Mouse (Mus musculus) neural tube, embryonic 15.5 days (tissue): ENCODE measurements around the gene Srrm4. TPM values are rescaled to one million over a fixed set of nuclear protein-coding genes. Genes with fewer than 3 reads are reported as not detected.

Experiments used
- ATAC-seq: fragments of 200-750 bp; cut with Nextera tagmentation; 2 replicates; pipeline ENCODE4 v1.8.0; 2017; ENCODE audit warnings: mild to moderate bottlenecking, moderate TSS enrichment, moderate library complexity; ENCODE audit not compliant: low FRiP score
- H3K27ac ChIP-seq: fragments of 300-500 bp; sonication (generic); replicated peaks from 2 replicates; pipeline ENCODE4 v1.5.1; 2015; ENCODE audit warnings: mild to moderate bottlenecking, inconsistent platforms
- H3K27me3 ChIP-seq: fragments of 300-500 bp; sonication (generic); replicated peaks from 2 replicates; pipeline ENCODE4 v1.6.1; 2015; ENCODE audit warnings: inconsistent platforms
- H3K36me3 ChIP-seq: fragments of 300-500 bp; sonication (generic); 2 replicates; pipeline ENCODE4 v1.6.1; 2015; ENCODE audit warnings: inconsistent platforms
- H3K4me1 ChIP-seq: fragments of 300-500 bp; sonication (generic); 2 replicates; pipeline ENCODE4 v1.6.1; 2015; ENCODE audit warnings: inconsistent platforms
- H3K4me2 ChIP-seq: fragments of 300-500 bp; sonication (generic); 2 replicates; pipeline ENCODE4 v1.6.1; 2015; ENCODE audit warnings: inconsistent platforms, mild to moderate bottlenecking, moderate library complexity
- H3K4me3 ChIP-seq: fragments of 300-500 bp; sonication (generic); replicated peaks from 2 replicates; pipeline ENCODE4 v1.5.1; 2015; ENCODE audit warnings: mild to moderate bottlenecking, inconsistent platforms
- H3K9ac ChIP-seq: fragments of 300-500 bp; sonication (generic); replicated peaks from 2 replicates; pipeline ENCODE4 v1.6.1; 2015; ENCODE audit warnings: mild to moderate bottlenecking, inconsistent platforms
- H3K9me3 ChIP-seq: fragments of 300-500 bp; sonication (generic); replicated peaks from 2 replicates; pipeline ENCODE4 v1.6.1; 2016; ENCODE audit warnings: inconsistent platforms
- WGBS: fragments of 180-500 bp; shearing (Covaris S2); methylation state at CpG from one replicate; pipeline ENCODE4 v1.1.7; 2015; ENCODE audit warnings: mixed read lengths; 5-methylcytosine and 5-hydroxymethylcytosine counted together
- polyA plus RNA-seq: library from polyadenylated mRNA; unstranded; fragments of >200 nt; fragmentation: Nextera tagmentation; extraction: Ambion mirVana; gene quantifications from 2 replicates; pipeline ENCODE4 v1.2.1, GENCODE M21; 2015

Srrm4 gene
- polyA plus RNA-seq, 1 experiment from 2014 or later, result 15.6 TPM

DNA sequence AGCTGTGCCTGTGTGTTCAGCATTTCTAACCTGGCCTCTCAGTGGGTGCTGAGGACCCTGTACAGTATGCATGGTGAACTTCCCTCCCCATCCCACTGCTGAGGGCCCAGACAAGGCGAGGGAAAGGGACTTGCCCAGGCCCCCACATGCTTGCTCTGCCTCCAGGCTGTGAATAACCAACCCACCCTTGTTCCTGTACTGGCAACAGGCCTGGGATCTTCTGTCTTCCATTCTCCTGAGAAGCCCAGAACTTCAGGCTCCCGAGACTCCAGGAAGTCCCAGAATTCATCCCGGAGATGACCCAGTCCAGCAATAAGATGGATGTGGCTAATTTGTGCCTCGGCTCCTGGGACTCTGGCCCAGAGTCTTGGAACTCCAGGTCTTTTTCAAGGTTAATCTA is 105.5 kb downstream of the Srrm4 start:
- no peaks in the 10 kb centered on the region for H3K9me3 ChIP-seq
- 74% methylated on average over 4 of the region's 4 CpGs for WGBS
- no peak overlapping the region for H3K4me3 ChIP-seq
- no peak overlapping the region for H3K4me2 ChIP-seq
- peaks cover 36% of the 10 kb centered on the region for H3K4me1 ChIP-seq
- H3K36me3 ChIP-seq, result no peaks in the 10 kb centered on the region
- H3K27ac ChIP-seq, result no peak overlapping the region
- H3K9ac ChIP-seq, result no peak overlapping the region
- no peak for ATAC-seq
- H3K27me3 ChIP-seq, result no peaks in the 10 kb centered on the region

DNA sequence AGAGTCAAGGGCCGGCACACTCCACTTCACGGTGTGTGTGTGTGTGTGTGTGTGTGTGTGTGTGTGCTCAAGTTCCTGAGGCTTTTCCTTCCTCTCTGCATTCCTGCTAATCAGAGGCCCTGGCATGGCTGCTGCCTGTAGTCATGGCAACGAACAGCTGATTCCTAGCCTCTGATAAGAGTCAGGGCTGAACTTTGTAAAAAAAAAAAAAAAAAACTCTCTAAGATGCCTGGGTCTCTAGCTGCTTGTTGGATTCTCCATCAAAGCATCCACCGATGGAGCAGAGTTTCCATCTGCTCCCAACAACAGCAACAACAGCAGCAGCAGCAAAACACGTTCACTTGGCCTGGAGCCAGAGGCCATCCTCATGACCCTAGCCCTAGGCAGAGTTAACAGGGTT is 106.5 kb downstream of the Srrm4 start:
- Histone ChIP-seq H3K9ac (no peak overlapping the region), H3K4me3 (no peak overlapping the region), H3K9me3 (no peaks in the 10 kb centered on the region), H3K27ac (no peak overlapping the region), H3K4me1 (peaks cover 25% of the 10 kb centered on the region), H3K27me3 (no peaks in the 10 kb centered on the region), H3K4me2 (no peak overlapping the region), H3K36me3 (no peaks in the 10 kb centered on the region)
- peak; percentile 67; the same call in 1 of the 2 replicates for ATAC-seq
- 15% methylated on average over 5 of the region's 5 CpGs for WGBS

DNA sequence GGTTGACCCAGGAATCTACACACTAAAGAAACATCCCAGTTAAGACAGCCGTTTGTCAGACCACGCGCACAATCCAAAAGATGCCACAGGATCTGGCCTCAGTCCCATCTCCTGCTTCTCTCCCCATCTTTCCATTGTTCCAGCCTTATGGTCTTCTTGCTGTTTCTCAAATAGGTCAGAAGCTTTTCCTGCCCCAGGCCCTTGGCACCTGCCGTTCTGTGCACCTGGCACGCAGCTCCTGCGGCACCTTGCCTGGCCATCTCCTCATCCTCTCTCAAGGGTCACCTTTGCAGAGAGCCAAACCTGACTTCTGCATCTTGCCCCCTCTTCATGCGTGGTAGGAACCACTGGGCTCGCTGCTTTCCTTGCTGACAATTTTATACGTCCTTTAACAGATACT is 107.4 kb downstream of the Srrm4 start:
- no peak overlapping the region for H3K4me3 ChIP-seq
- H3K27me3 ChIP-seq, result no peaks in the 10 kb centered on the region
- H3K4me2 ChIP-seq, result no peak overlapping the region
- peaks cover 20% of the 10 kb centered on the region for H3K4me1 ChIP-seq
- no peak for ATAC-seq
- no peaks in the 10 kb centered on the region for H3K9me3 ChIP-seq
- H3K27ac ChIP-seq, result no peak overlapping the region
- no peak overlapping the region for H3K9ac ChIP-seq
- 88% methylated on average over 9 of the region's 9 CpGs for WGBS
- H3K36me3 ChIP-seq, result no peaks in the 10 kb centered on the region

DNA sequence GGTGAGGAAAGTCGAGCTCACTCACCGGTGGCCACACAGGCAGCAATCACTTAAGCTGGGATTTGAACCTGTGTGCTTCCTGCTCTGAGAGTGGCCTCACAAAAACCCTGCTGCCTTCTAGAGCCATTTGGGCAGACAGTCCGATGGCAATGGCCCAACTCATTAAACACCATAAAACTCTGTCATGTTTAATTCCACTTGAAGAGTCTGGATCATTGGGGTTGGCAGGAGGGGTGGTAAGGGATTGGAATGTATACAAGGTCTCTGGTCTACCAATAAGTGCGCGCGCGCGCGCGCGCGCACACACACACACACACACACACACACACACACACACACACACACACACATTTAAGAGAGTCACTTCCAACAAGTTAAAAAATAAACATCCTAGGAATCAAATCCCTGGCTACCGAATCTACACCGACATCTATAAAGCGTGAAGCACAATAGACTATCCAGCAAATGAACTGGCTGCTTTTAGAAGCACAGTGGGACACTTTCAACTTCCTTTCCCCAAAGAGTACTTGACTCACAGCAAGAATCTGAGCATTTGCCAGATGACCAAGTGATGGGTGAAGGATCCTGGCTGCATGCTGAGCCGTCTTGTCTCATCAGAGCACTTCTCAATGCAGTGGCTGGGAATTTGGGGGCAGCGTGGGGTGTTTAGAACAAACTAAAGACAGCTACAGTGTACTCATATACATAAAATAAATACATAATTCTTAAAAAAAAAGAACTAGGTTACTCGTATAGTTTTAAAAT is 112.8 kb downstream of the Srrm4 start:
- Histone ChIP-seq H3K9ac (no peak overlapping the region), H3K27me3 (no peaks in the 10 kb centered on the region; the same call in 1 of the 2 replicates), H3K4me2 (no peak overlapping the region), H3K4me3 (no peak overlapping the region), H3K4me1 (peaks cover 14% of the 10 kb centered on the region; the same call in 1 of the 2 replicates), H3K27ac (0 out of 2 replicates have a peak overlapping the region, but pooled peaks have one; percentile 5), H3K9me3 (no peaks in the 10 kb centered on the region), H3K36me3 (0 out of 2 replicates have a peak, but pooled peaks cover 7% of the 10 kb centered on the region)
- WGBS, result 76% methylated on average over 18 of the region's 18 CpGs
- ATAC-seq, result no peak

DNA sequence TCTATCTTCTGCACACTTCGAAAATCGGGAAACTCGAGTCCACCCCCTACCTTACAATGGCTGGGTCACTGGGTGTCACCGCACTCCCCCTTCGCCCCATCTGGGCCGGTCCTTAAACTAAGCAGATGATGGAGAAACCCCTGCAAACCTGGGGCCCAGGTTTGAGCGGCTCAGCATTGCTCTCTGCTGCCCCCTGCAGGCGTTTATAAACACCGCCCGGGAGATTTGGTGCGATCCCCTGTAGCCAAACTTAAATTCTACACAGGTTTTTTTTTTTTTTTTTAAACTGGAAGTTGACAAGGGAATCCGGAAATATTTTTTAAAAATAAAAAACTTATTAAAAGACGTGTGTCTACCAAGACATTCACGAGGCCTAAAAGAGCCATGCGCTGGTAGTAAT is 115.6 kb downstream of the Srrm4 start:
- Histone ChIP-seq H3K9me3 (no peaks in the 10 kb centered on the region), H3K4me2 (no peak overlapping the region), H3K9ac (no peak overlapping the region), H3K4me3 (no peak overlapping the region), H3K4me1 (peaks cover 12% of the 10 kb centered on the region; the same call in 1 of the 2 replicates), H3K27ac (no peak overlapping the region), H3K27me3 (no peaks in the 10 kb centered on the region; the same call in 1 of the 2 replicates), H3K36me3 (0 out of 2 replicates have a peak, but pooled peaks cover 10% of the 10 kb centered on the region)
- no peak for ATAC-seq
- WGBS, result 13% methylated on average over 15 of the region's 15 CpGs

DNA sequence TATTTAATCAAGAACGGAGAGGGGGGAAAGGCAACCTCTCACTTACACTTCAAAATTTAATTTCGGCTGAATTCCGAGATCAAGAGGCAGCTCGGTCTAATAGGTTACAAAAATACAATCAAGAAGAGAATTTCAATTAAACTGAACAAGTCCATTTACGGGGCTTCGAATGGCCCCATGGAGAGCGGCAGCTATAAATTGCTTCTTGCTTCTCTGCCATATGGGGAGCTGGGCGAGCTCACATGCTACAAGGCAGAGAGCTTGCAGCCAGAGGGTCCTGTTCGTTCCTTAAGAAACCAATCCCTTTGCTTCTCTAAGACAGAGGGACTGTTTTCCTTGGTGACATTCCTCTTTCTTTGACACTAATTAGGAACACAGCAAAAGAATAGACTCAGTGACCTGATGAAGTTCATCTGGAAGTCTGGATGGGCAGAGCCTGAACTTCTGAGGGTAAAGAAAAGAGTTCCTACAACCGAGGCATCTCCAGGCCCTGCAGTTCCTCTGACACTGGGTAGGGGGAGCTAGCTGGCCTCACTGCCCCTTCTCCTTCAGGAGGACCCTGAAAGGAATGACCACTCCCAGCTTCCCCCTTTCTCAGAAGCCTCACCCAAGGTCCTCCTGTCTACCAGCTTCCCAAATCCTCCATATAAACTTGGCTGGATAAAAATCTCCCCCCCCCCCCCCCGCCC is 130.1 kb downstream of the Srrm4 start:
- Histone ChIP-seq H3K27me3 (no peaks in the 10 kb centered on the region), H3K4me1 (peaks cover 20% of the 10 kb centered on the region), H3K27ac (peak overlapping the region; percentile 77), H3K9ac (no peak overlapping the region), H3K9me3 (peaks cover 15% of the 10 kb centered on the region), H3K36me3 (peaks cover 28% of the 10 kb centered on the region), H3K4me3 (no peak overlapping the region), H3K4me2 (0 out of 2 replicates have a peak overlapping the region, but pooled peaks have one; percentile 3)
- ATAC-seq, result peak; percentile 78
- WGBS, result 18% methylated on average over 11 of the region's 11 CpGs

DNA sequence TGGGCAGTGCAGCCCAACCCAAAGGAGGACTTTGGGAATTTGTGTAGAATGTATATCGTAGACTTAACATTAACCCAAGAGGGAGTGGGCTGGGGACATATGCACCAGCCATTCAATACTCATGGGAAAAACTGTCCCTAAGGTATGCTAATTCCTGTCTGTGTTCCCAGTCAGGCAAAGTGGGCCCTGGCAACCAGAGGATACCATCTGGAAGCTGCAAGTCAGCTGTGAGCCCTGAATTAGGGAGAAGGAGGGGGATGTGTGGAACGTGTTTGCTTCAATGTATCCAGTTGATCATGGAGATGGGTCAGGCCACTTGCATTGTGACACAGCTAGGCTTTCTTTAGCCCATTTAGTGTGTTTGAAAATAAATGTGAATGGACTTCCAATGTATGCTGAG is 131.6 kb downstream of the Srrm4 start:
- H3K4me3 ChIP-seq, result no peak overlapping the region
- 36% methylated on average over 2 of the region's 2 CpGs for WGBS
- H3K27ac ChIP-seq, result no peak overlapping the region
- H3K36me3 ChIP-seq, result peaks cover 13% of the 10 kb centered on the region
- H3K27me3 ChIP-seq, result no peaks in the 10 kb centered on the region
- H3K4me1 ChIP-seq, result peaks cover 20% of the 10 kb centered on the region
- ATAC-seq, result no peak
- H3K4me2 ChIP-seq, result no peak overlapping the region
- H3K9ac ChIP-seq, result no peak overlapping the region
- peaks cover 5% of the 10 kb centered on the region; the same call in 1 of the 2 replicates for H3K9me3 ChIP-seq

DNA sequence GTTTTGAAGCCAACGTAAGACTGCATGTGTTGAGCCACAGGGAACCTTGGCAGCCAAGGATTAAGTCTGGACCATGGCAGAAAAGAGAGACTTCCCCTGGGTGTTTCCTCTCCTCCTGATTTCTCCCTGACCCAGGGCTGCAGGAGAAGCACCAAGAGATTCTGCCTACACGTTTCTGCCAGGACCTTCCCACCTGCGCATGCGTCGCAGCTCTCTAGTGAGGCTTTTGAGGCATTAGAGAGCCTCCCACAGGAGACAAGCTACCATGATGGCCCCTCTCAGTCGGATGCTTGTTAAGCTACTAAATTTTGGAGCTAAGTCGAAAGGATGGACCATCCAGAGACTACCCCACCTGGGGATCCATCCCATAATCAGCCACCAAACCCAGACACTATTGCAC is 133.8 kb downstream of the Srrm4 start:
- Histone ChIP-seq H3K4me3 (no peak overlapping the region), H3K27ac (no peak overlapping the region), H3K4me2 (no peak overlapping the region), H3K27me3 (no peaks in the 10 kb centered on the region), H3K9ac (no peak overlapping the region), H3K9me3 (no peaks in the 10 kb centered on the region), H3K4me1 (peaks cover 25% of the 10 kb centered on the region), H3K36me3 (no peaks in the 10 kb centered on the region)
- no peak for ATAC-seq
- 63% methylated on average over 7 of the region's 7 CpGs for WGBS

DNA sequence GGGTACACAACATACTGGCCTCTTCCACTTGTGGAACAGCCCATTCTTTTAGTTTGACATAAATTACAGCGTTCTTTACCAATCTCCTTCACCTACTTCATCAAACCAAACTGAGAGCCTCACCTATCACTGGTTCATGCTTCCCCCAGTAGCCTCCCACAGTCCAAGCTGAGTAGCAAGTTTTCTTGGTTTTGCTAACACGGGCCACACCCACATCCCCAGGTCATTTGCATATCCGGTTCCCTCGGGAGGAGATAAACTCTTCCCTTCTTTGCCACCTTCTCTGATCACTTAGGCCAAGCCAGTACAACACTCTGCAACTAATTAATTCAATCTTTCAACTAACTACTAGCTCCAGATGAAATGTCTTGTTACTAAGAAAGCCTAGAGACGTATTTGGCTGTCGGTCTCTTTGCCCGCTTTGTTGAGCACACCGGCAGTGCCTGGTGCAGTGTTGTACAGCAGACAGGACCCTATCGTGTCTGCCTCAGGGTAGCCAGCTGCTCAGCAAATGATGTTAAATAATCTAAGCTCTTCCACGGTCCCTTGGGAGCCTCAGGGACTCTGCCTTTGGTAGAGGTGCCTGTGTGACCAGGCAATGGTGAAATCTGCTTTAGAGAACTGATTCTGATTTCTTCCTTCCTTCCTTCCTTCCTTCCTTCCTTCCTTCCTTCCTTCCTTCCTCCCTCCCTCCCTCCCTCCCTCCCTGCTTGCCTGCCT is 134.7 kb downstream of the Srrm4 start:
- WGBS, result 29% methylated on average over 10 of the region's 10 CpGs
- H3K27ac ChIP-seq, result no peak overlapping the region
- H3K4me3 ChIP-seq, result no peak overlapping the region
- no peaks in the 10 kb centered on the region for H3K9me3 ChIP-seq
- no peak overlapping the region for H3K9ac ChIP-seq
- H3K36me3 ChIP-seq, result no peaks in the 10 kb centered on the region
- peaks cover 22% of the 10 kb centered on the region for H3K4me1 ChIP-seq
- no peak overlapping the region for H3K4me2 ChIP-seq
- H3K27me3 ChIP-seq, result no peaks in the 10 kb centered on the region
- no peak for ATAC-seq

DNA sequence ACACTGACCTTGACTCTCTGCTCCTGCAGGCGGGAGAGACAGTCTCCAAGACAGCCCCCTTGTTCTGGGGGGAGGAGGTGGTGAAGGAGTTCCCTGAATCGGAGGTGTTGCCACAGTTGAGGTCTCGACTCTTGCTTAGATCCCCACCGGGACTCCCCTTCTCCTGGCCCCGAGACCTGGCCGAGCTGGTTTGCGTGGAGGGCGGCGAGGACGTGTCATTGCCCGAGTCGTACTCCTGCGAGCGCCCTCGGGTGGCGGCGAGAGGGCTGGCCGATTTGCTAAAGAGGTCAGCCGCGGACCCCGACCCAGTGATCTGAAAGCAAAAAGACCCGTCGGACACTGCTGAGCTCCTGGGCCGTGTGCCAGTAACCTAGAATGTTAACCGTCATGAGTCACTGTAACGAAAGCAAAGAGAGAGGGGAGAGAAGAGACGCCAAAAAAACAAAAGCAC is 138.2 kb downstream of the Srrm4 start:
- Histone ChIP-seq H3K9ac (no peak overlapping the region), H3K4me3 (0 out of 2 replicates have a peak overlapping the region, but pooled peaks have one; percentile 2), H3K4me2 (peak overlapping the region; percentile 46), H3K27ac (no peak overlapping the region), H3K36me3 (no peaks in the 10 kb centered on the region), H3K9me3 (no peaks in the 10 kb centered on the region), H3K4me1 (peaks cover 15% of the 10 kb centered on the region), H3K27me3 (no peaks in the 10 kb centered on the region)
- 7% methylated on average over 27 of the region's 27 CpGs for WGBS
- no peak for ATAC-seq

DNA sequence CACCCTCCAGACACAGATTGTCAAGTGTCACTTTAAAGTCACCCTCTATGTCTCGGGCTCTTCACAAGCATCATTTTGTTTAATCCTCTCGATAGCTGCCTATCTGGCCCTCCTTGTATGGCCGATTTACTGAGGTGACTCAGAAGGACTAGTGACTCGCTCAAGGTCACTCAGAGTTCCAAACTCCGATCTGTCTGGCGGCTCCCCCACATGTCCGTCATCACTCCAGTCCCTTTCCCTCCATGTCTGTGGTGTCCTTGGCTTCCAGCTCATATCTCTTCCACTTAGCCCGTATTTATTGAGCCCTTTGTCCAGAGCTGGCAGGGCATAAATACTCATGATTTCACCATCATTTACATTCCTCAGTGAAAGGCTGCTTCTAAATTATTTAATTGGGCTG is 140.7 kb downstream of the Srrm4 start:
- no peaks in the 10 kb centered on the region for H3K27me3 ChIP-seq
- H3K36me3 ChIP-seq, result no peaks in the 10 kb centered on the region; the same call in 1 of the 2 replicates
- H3K4me1 ChIP-seq, result peaks cover 20% of the 10 kb centered on the region
- H3K9ac ChIP-seq, result no peak overlapping the region
- no peak overlapping the region for H3K4me2 ChIP-seq
- 85% methylated on average over 8 of the region's 8 CpGs for WGBS
- H3K4me3 ChIP-seq, result no peak overlapping the region
- ATAC-seq, result no peak
- no peak overlapping the region for H3K27ac ChIP-seq
- no peaks in the 10 kb centered on the region for H3K9me3 ChIP-seq
